Mouse (Mus musculus) adrenal gland, postnatal 25 days (tissue): ENCODE results near the gene Cacng2. TPM values are rescaled to one million over a fixed set of nuclear protein-coding genes. Genes with fewer than 3 reads are reported as not detected.

Experiments used
- DNase-seq: peaks from one replicate; pipeline ENCODE4 v3.0.0; 2021; ENCODE audit warnings: mixed read lengths
- total RNA-seq: library from RNA; stranded (reverse); gene quantifications from 2 replicates; pipeline ENCODE4 v1.2.3, GENCODE M21; 2021

Gene Cacng2
- total RNA-seq, 1 experiment from 2014 or later: 0.36 TPM

- peak; percentile 39 for DNase-seq
These were observed 115.9 kb downstream of the Cacng2 start for GRCm38 (mm10) chr15:78003929-78004328.

- DNase-seq: no peak
These were observed 118.4 kb downstream of the Cacng2 start for GRCm38 (mm10) chr15:78001400-78001799.

- peak; percentile 85 for DNase-seq
These were observed 131.3 kb downstream of the Cacng2 start for GRCm38 (mm10) chr15:77988541-77988940.

- no peak for DNase-seq
These were observed 136.4 kb downstream of the Cacng2 start for GRCm38 (mm10) chr15:77983391-77983790.

GRCm38 (mm10) chr15:77982195-77982939 lies 137.5 kb downstream of the Cacng2 start:
- peak; percentile 82 for DNase-seq

GRCm38 (mm10) chr15:77981181-77981680 lies 138.6 kb downstream of the Cacng2 start:
- peak; percentile 41 for DNase-seq

- no peak for DNase-seq
These were observed 140.4 kb downstream of the Cacng2 start for GRCm38 (mm10) chr15:77979427-77979865.

GRCm38 (mm10) chr15:77977663-77978062 lies 142.2 kb downstream of the Cacng2 start:
- peak; percentile 68 for DNase-seq

GRCm38 (mm10) chr15:77974165-77974841 lies 145.5 kb downstream of the Cacng2 start:
- no peak for DNase-seq

GRCm38 (mm10) chr15:77970470-77971292 lies 149.1 kb downstream of the Cacng2 start, which contains the start of gene Eif3d:
TSS of gene Eif3d (minus strand) at chr15:77970813.
- peak; percentile 96 for DNase-seq

- DNase-seq: no peak
These were observed 149.8 kb downstream of the Cacng2 start for GRCm38 (mm10) chr15:77969940-77970469.

- DNase-seq: no peak
These were observed 154.7 kb downstream of the Cacng2 start for GRCm38 (mm10) chr15:77965117-77965528.

GRCm38 (mm10) chr15:77962447-77962846 lies 157.4 kb downstream of the Cacng2 start:
- no peak for DNase-seq

- DNase-seq: no peak
These were observed 159.1 kb downstream of the Cacng2 start for GRCm38 (mm10) chr15:77960693-77961092.

GRCm38 (mm10) chr15:77958071-77958470 lies 161.8 kb downstream of the Cacng2 start:
- DNase-seq: no peak

GRCm38 (mm10) chr15:77957625-77958024 lies 162.2 kb downstream of the Cacng2 start:
- DNase-seq: no peak

- peak; percentile 89 for DNase-seq
These were observed 163.4 kb downstream of the Cacng2 start, which contains the start of gene Foxred2 for GRCm38 (mm10) chr15:77956404-77956901. TSS of gene Foxred2 (minus strand) at chr15:77956722.

GRCm38 (mm10) chr15:77955440-77956403 lies 164.1 kb downstream of the Cacng2 start:
- DNase-seq: peak; percentile 21

GRCm38 (mm10) chr15:77954362-77954761 lies 165.5 kb downstream of the Cacng2 start:
- DNase-seq: no peak

GRCm38 (mm10) chr15:77952921-77953320 lies 166.9 kb downstream of the Cacng2 start:
- DNase-seq: no peak

GRCm38 (mm10) chr15:77949061-77949460 lies 170.8 kb downstream of the Cacng2 start:
- no peak for DNase-seq
